Mouse (Mus musculus): ENCODE data around the gene Cfap126. TPM values are rescaled to one million over a fixed set of nuclear protein-coding genes. Genes with fewer than 3 reads are reported as not detected.

Gene Cfap126
- polyA plus RNA-seq, 2 experiments from 2014 or later, result 4.8 to 5.5 TPM

GRCm38 (mm10) chr1:171096110-171096964 lies 17.4 kb upstream of the Cfap126 start:
- ATAC-seq, result no peak

- no peak for ATAC-seq
Observed at GRCm38 (mm10) chr1:171097136-171097535, 16.6 kb upstream of the Cfap126 start.

- ATAC-seq, result no peak
Observed at GRCm38 (mm10) chr1:171097612-171098011, 16.1 kb upstream of the Cfap126 start.

GRCm38 (mm10) chr1:171101033-171101432 lies 12.7 kb upstream of the Cfap126 start:
- no peak for ATAC-seq

- ATAC-seq, result peak; percentile 72
Observed at GRCm38 (mm10) chr1:171101733-171102546, 11.8 kb upstream of the Cfap126 start.

GRCm38 (mm10) chr1:171102547-171103177 lies 11.1 kb upstream of the Cfap126 start:
- peak; percentile 63 for ATAC-seq

GRCm38 (mm10) chr1:171103179-171103840 lies 10.4 kb upstream of the Cfap126 start:
- peak; percentile 28 for ATAC-seq

GRCm38 (mm10) chr1:171105226-171105625 lies 8.5 kb upstream of the Cfap126 start:
- ATAC-seq, result no peak

GRCm38 (mm10) chr1:171109620-171110019 lies 4.1 kb upstream of the Cfap126 start:
- ATAC-seq, result no peak

GRCm38 (mm10) chr1:171110659-171111019 lies 3.1 kb upstream of the Cfap126 start:
- ATAC-seq, result no peak

GRCm38 (mm10) chr1:171111020-171111780 lies 2.5 kb upstream of the Cfap126 start:
- peak; percentile 78 for ATAC-seq

- ATAC-seq, result no peak
Observed at GRCm38 (mm10) chr1:171111781-171112575, 1.7 kb upstream of the Cfap126 start.

GRCm38 (mm10) chr1:171112986-171113385 lies 732 bp upstream of the Cfap126 start:
- ATAC-seq, result no peak

GRCm38 (mm10) chr1:171116280-171116679 lies 2.6 kb downstream of the Cfap126 start:
- ATAC-seq, result no peak

GRCm38 (mm10) chr1:171118269-171118684 lies 4.6 kb downstream of the Cfap126 start:
- peak; percentile 55 for ATAC-seq

GRCm38 (mm10) chr1:171118996-171119395 lies 5.3 kb downstream of the Cfap126 start:
- ATAC-seq, result no peak

- no peak for ATAC-seq
Observed at GRCm38 (mm10) chr1:171119405-171119804, 5.7 kb downstream of the Cfap126 start.

- no peak for ATAC-seq
Observed at GRCm38 (mm10) chr1:171120893-171121292, 7.2 kb downstream of the Cfap126 start.

GRCm38 (mm10) chr1:171121839-171122238 lies 8.1 kb downstream of the Cfap126 start:
- ATAC-seq, result no peak

- ATAC-seq, result peak; percentile 58
Observed at GRCm38 (mm10) chr1:171122932-171123331, 9.2 kb downstream of the Cfap126 start.

- ATAC-seq, result no peak
Observed at GRCm38 (mm10) chr1:171124398-171124797, 10.7 kb downstream of the Cfap126 start.
